Mouse (Mus musculus) E14TG2a.4 (cell line): ENCODE results near the gene Cbx7.

Experiments
- H3K27me3 ChIP-seq: 2 replicates; pipeline ENCODE4 v1.6.1; 2014; ENCODE audit warnings: low read length, control low read depth; ENCODE audit not compliant: insufficient read depth
- H3K36me3 ChIP-seq: 2 replicates; pipeline ENCODE4 v1.6.1; 2014; ENCODE audit warnings: low read length, control low read depth; ENCODE audit not compliant: insufficient read depth
- H3K4me1 ChIP-seq: replicated peaks from 2 replicates; pipeline ENCODE4 v1.6.1; 2014; ENCODE audit warnings: low read depth, low read length, control low read depth
- H3K4me3 ChIP-seq: replicated peaks from 2 replicates; pipeline ENCODE4 v1.5.1; 2014; ENCODE audit warnings: mild to moderate bottlenecking, low read length
- H3K9me3 ChIP-seq: 2 replicates; pipeline ENCODE4 v1.6.1; 2014; ENCODE audit warnings: low read length, control low read depth
- CTCF ChIP-seq: conservative IDR thresholded peaks from 2 replicates; pipeline ENCODE4 v1.5.1; 2014; ENCODE audit warnings: low read length
- NANOG ChIP-seq: IDR thresholded peaks from 2 replicates; pipeline ENCODE4 v1.6.1; 2014; ENCODE audit warnings: borderline replicate concordance, low read length, mixed read lengths
- POU5F1 ChIP-seq: IDR thresholded peaks from 2 replicates; pipeline ENCODE4 v1.6.1; 2014; ENCODE audit warnings: low read length, borderline replicate concordance

The Cbx7 gene

DNA sequence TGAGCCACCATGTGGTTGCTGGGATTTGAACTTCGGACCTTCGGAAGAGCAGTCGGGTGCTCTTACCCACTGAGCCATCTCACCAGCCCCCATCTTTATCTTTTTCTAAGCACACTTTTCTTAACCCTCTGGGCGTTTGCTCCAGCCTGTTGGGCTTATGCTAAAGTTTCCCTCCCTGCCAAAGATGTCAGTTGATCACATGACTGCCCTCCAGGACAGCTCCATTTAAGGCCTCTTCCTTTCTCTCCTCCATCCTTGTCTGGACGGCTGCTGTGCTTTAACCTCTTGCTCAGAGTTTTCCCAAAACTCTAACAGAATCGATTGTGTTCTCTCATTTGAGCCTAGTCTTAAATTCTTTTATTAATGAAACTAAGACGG lies 34.6 kb downstream of the Cbx7 start:
- TF ChIP-seq NANOG (no peak), CTCF (no peak), POU5F1 (no peak)
- no peak overlapping the region for H3K4me3 ChIP-seq

GRCm38 (mm10) chr15:79935654-79936373 lies 35.1 kb downstream of the Cbx7 start:
- Histone ChIP-seq H3K27me3 (no peaks in the 10 kb centered on the region), H3K4me3 (peak overlapping the region; percentile 87), H3K9me3 (no peaks in the 10 kb centered on the region), H3K4me1 (peaks cover 42% of the 10 kb centered on the region), H3K36me3 (peaks cover 10% of the 10 kb centered on the region)
- TF ChIP-seq NANOG, result no peak
- TF ChIP-seq POU5F1, result no peak
- no peak for TF ChIP-seq CTCF

More for the DNA sequence above, 34.6 kb downstream of the Cbx7 start:
- H3K9me3 ChIP-seq, result no peaks in the 10 kb centered on the region
- peaks cover 43% of the 10 kb centered on the region for H3K4me1 ChIP-seq
- H3K36me3 ChIP-seq, result peaks cover 4% of the 10 kb centered on the region
- no peaks in the 10 kb centered on the region for H3K27me3 ChIP-seq

DNA sequence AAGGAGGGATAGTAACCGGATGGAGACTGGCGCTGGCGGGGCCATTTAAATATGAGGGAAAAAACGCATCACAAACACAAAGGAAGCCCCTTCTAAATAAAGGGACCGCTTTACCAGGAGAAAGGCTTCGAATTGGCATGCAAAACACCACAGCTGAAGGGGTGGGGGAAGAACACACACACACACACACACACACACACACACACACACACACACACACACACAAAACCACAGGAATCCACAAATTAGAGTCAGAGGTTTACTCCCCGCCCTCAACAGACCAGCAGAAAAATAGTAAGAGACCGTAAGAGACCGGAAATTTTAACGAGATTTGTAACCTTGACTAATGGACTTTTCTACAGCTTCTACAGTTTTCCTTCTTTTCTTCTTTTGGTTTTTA lies 36.1 kb downstream of the Cbx7 start:
- H3K4me3 ChIP-seq, result peak overlapping the region; percentile 87
- H3K4me1 ChIP-seq, result peaks cover 45% of the 10 kb centered on the region
- peaks cover 20% of the 10 kb centered on the region for H3K36me3 ChIP-seq
- no peaks in the 10 kb centered on the region for H3K27me3 ChIP-seq
- H3K9me3 ChIP-seq, result no peaks in the 10 kb centered on the region
- no peak for TF ChIP-seq POU5F1
- no peak for TF ChIP-seq CTCF
- TF ChIP-seq NANOG, result no peak

DNA sequence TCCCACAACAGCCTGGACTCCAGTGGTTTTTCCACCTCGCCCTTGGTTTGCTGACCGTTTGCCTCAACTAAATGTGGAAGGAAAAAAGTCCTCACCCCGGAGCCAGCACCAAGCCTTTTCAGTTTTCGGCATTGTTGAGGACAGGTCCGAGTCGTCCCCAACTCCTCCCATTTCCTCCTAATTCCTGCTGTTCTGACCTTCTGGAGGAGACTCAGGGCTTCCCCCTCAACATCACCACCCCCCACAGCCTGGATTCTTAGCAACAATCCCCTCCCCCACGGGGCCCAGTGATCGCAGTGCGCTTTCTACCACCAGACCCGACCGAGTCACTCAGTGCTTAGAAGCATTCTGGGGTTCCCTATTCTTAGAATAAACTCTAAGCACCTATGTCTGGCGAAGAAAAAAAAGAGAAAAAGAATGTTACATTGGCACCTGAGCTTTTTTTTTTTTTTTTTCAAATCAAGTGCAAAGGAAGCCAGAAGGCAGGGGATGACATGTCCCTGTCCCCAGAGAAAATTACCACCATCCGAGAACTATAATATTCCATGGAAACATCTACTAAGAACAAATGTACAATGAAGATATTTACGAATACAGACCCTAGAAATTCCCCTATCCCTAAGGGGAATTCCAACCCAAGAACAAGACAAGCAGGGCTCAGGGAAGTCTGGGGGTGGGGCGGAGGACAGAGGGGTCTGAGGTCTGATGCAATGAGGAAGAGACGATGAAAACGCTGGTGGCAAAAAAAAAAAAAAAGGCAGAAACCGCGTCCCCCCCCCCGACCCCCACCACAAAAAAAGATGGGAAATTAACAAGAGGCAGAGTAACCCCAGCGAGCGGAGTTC lies 37.0 kb downstream of the Cbx7 start:
- peaks cover 48% of the 10 kb centered on the region for H3K4me1 ChIP-seq
- H3K4me3 ChIP-seq, result peak overlapping the region; percentile 87
- H3K36me3 ChIP-seq, result peaks cover 29% of the 10 kb centered on the region
- H3K9me3 ChIP-seq, result no peaks in the 10 kb centered on the region
- no peaks in the 10 kb centered on the region for H3K27me3 ChIP-seq
- TF ChIP-seq POU5F1, result no peak
- TF ChIP-seq NANOG, result no peak
- TF ChIP-seq CTCF, result no peak

DNA sequence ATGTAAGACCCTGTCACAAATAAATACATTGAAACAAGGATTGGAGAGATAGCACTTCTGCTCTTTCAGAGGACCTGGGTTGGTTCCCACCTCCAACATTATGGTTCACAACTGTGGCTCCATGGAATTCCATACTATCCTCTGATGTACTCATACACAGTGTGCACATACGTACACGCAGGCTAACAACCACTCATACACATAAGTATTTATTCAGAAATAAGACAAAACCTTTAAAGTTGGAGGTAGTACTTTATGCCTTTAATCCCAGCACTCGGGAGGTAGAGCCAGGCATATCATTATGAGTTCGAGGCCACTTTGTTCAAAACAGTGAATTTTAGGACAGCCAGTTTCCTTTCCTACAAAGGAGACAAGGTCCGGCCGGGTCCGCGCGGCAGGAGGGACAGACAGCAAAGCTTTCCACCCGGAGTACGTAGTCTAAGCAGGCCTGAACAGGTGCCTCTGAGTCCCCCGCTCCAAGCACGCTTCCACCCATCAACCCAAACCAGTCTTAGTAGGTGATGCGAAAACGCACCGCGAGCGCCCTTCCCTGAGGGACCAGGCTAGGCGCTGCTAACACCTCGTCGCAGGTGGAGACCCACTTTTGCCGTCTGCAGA lies 37.8 kb downstream of the Cbx7 start:
- Histone ChIP-seq H3K4me1 (peaks cover 52% of the 10 kb centered on the region), H3K27me3 (no peaks in the 10 kb centered on the region), H3K36me3 (peaks cover 36% of the 10 kb centered on the region), H3K4me3 (peak overlapping the region; percentile 87), H3K9me3 (no peaks in the 10 kb centered on the region)
- TF ChIP-seq NANOG (no peak), POU5F1 (no peak), CTCF (no peak)

GRCm38 (mm10) chr15:79932323-79932987 lies 38.5 kb downstream of the Cbx7 start:
- Histone ChIP-seq H3K4me3 (peak overlapping the region; percentile 87), H3K36me3 (peaks cover 40% of the 10 kb centered on the region), H3K4me1 (peaks cover 49% of the 10 kb centered on the region), H3K9me3 (no peaks in the 10 kb centered on the region), H3K27me3 (no peaks in the 10 kb centered on the region)
- no peak for TF ChIP-seq NANOG
- no peak for TF ChIP-seq POU5F1
- no peak for TF ChIP-seq CTCF

- Histone ChIP-seq H3K27me3 (no peaks in the 10 kb centered on the region), H3K4me1 (peaks cover 50% of the 10 kb centered on the region), H3K4me3 (peak overlapping the region; percentile 87), H3K9me3 (no peaks in the 10 kb centered on the region), H3K36me3 (peaks cover 43% of the 10 kb centered on the region)
- no peak for TF ChIP-seq NANOG
- no peak for TF ChIP-seq CTCF
- TF ChIP-seq POU5F1, result no peak
Measured at GRCm38 (mm10) chr15:79931496-79932141, 39.3 kb downstream of the Cbx7 start.

GRCm38 (mm10) chr15:79929734-79930133 lies 41.2 kb downstream of the Cbx7 start:
- peak overlapping the region; percentile 87 for H3K4me3 ChIP-seq
- H3K36me3 ChIP-seq, result peaks cover 60% of the 10 kb centered on the region
- no peaks in the 10 kb centered on the region for H3K27me3 ChIP-seq
- H3K9me3 ChIP-seq, result no peaks in the 10 kb centered on the region
- H3K4me1 ChIP-seq, result peaks cover 58% of the 10 kb centered on the region
- TF ChIP-seq NANOG (no peak), CTCF (no peak), POU5F1 (no peak)
